Mouse (Mus musculus): ENCODE measurements around the gene Nkapd1. TPM values are rescaled to one million over a fixed set of nuclear protein-coding genes. Genes with fewer than 3 reads are reported as not detected.
A peak's percentile ranks its signal among the peaks of the same experiment; 100 is the strongest.
"Not testable (repeated sequence)": the region's sequence is repeated elsewhere in the genome, so short reads cannot be mapped to it uniquely, and the experiment has no call there.

Gene Nkapd1
- polyA plus RNA-seq, 1 experiment from 2014 or later: 20.5 TPM

GRCm38 (mm10) chr9:50630903-50631302, 13.6 kb upstream of the Nkapd1 start:
- H3K9me3 ChIP-seq; DNase-seq (ENCODE audit: extremely low spot score, low spot score); H3K27ac ChIP-seq; H3K27me3 ChIP-seq (ENCODE audit: poor library complexity, severe bottlenecking); H3K4me3 ChIP-seq; H3K4me1 ChIP-seq: not testable (repeated sequence)
- peaks cover 40% of the 10 kb centered on the region for H3K36me3 ChIP-seq (replicated peaks)
- 95% methylated on average over 6 of the region's 8 CpGs for WGBS

- Histone ChIP-seq H3K4me1 (peaks cover 22% of the 10 kb centered on the region), H3K27me3 (ENCODE audit: poor library complexity, severe bottlenecking) (no peaks in the 10 kb centered on the region), H3K27ac (no peak overlapping the region), H3K36me3 (replicated peaks) (peaks cover 26% of the 10 kb centered on the region), H3K9me3 (no peaks in the 10 kb centered on the region), H3K4me3 (peak overlapping the region; percentile 99)
- DNase-seq (ENCODE audit: extremely low spot score, low spot score): no peak
- 68% methylated on average over 9 of the region's 9 CpGs for WGBS
Observed at GRCm38 (mm10) chr9:50617794-50618330, 598 bp upstream of the Nkapd1 start.

- no peak for DNase-seq (ENCODE audit: extremely low spot score, low spot score)
- Histone ChIP-seq H3K4me3 (peak overlapping the region; percentile 99), H3K27me3 (ENCODE audit: poor library complexity, severe bottlenecking) (no peaks in the 10 kb centered on the region), H3K4me1 (peaks cover 22% of the 10 kb centered on the region), H3K9me3 (no peaks in the 10 kb centered on the region), H3K27ac (peak overlapping the region; percentile 97), H3K36me3 (replicated peaks) (peaks cover 42% of the 10 kb centered on the region)
- WGBS: 43% methylated on average over 11 of the region's 11 CpGs
Observed at GRCm38 (mm10) chr9:50616161-50616560, 1.1 kb downstream of the Nkapd1 start.

- 93% methylated on average over 4 of the region's 4 CpGs for WGBS
- H3K27me3 ChIP-seq (ENCODE audit: poor library complexity, severe bottlenecking): no peaks in the 10 kb centered on the region
- peaks cover 16% of the 10 kb centered on the region for H3K4me1 ChIP-seq
- no peak overlapping the region for H3K4me3 ChIP-seq
- no peaks in the 10 kb centered on the region for H3K9me3 ChIP-seq
- H3K27ac ChIP-seq: no peak overlapping the region
- DNase-seq (ENCODE audit: extremely low spot score, low spot score): no peak
- peaks cover 82% of the 10 kb centered on the region for H3K36me3 ChIP-seq (replicated peaks)
Observed at GRCm38 (mm10) chr9:50612115-50612514, 5.1 kb downstream of the Nkapd1 start.

GRCm38 (mm10) chr9:50604338-50604737, 12.9 kb downstream of the Nkapd1 start:
- peaks cover 30% of the 10 kb centered on the region for H3K4me1 ChIP-seq
- peak overlapping the region; percentile 92 for H3K4me3 ChIP-seq
- H3K36me3 ChIP-seq (replicated peaks): peaks cover 56% of the 10 kb centered on the region
- WGBS: 8% methylated on average over 6 of the region's 6 CpGs
- H3K9me3 ChIP-seq: no peaks in the 10 kb centered on the region
- peak overlapping the region; percentile 96 for H3K27ac ChIP-seq
- H3K27me3 ChIP-seq (ENCODE audit: poor library complexity, severe bottlenecking): no peaks in the 10 kb centered on the region
- no peak for DNase-seq (ENCODE audit: extremely low spot score, low spot score)

GRCm38 (mm10) chr9:50603998-50604324, 13.3 kb downstream of the Nkapd1 start:
- Histone ChIP-seq H3K27ac (peak overlapping the region; percentile 96), H3K4me3 (peak overlapping the region; percentile 92), H3K27me3 (ENCODE audit: poor library complexity, severe bottlenecking) (no peaks in the 10 kb centered on the region), H3K36me3 (replicated peaks) (peaks cover 56% of the 10 kb centered on the region), H3K4me1 (peaks cover 30% of the 10 kb centered on the region), H3K9me3 (no peaks in the 10 kb centered on the region)
- no peak for DNase-seq (ENCODE audit: extremely low spot score, low spot score)
- WGBS: under 1% methylated on average over 24 of the region's 24 CpGs

GRCm38 (mm10) chr9:50603189-50603997, 13.9 kb downstream of the Nkapd1 start, which contains the start of the genes Sdhd and Timm8b:
Gene Sdhd, minus strand, starts transcription at chr9:50603812.
Gene Timm8b, plus strand, starts transcription at chr9:50603910.
- H3K27me3 ChIP-seq (ENCODE audit: poor library complexity, severe bottlenecking): no peaks in the 10 kb centered on the region
- under 1% methylated on average over 48 of the region's 48 CpGs for WGBS

GRCm38 (mm10) chr9:50602055-50602845, 15.0 kb downstream of the Nkapd1 start:
- Histone ChIP-seq H3K36me3 (replicated peaks) (peaks cover 56% of the 10 kb centered on the region), H3K27me3 (ENCODE audit: poor library complexity, severe bottlenecking) (no peaks in the 10 kb centered on the region), H3K27ac (no peak overlapping the region), H3K9me3 (no peaks in the 10 kb centered on the region), H3K4me1 (peaks cover 30% of the 10 kb centered on the region), H3K4me3 (peak overlapping the region; percentile 92)
- 89% methylated on average over 7 of the region's 7 CpGs for WGBS
- no peak for DNase-seq (ENCODE audit: extremely low spot score, low spot score)

More at GRCm38 (mm10) chr9:50603189-50603997, 13.9 kb downstream of the Nkapd1 start, which contains the start of the genes Sdhd and Timm8b:
- DNase-seq (ENCODE audit: extremely low spot score, low spot score): peak; percentile 94
- peaks cover 56% of the 10 kb centered on the region for H3K36me3 ChIP-seq (replicated peaks)
- H3K9me3 ChIP-seq: no peaks in the 10 kb centered on the region
- peaks cover 30% of the 10 kb centered on the region for H3K4me1 ChIP-seq
- H3K27ac ChIP-seq: peak within 1 kb of the TSS; percentile 96
- peak within 1 kb of the TSS; percentile 92 for H3K4me3 ChIP-seq

GRCm38 (mm10) chr9:50601536-50601935, 15.7 kb downstream of the Nkapd1 start:
- WGBS: 92% methylated on average over 6 of the region's 6 CpGs
- H3K36me3 ChIP-seq (replicated peaks): peaks cover 56% of the 10 kb centered on the region
- no peak overlapping the region for H3K27ac ChIP-seq
- peaks cover 30% of the 10 kb centered on the region for H3K4me1 ChIP-seq
- no peaks in the 10 kb centered on the region for H3K27me3 ChIP-seq (ENCODE audit: poor library complexity, severe bottlenecking)
- no peak for DNase-seq (ENCODE audit: extremely low spot score, low spot score)
- H3K4me3 ChIP-seq: no peak overlapping the region
- H3K9me3 ChIP-seq: no peaks in the 10 kb centered on the region

GRCm38 (mm10) chr9:50596973-50597372, 20.3 kb downstream of the Nkapd1 start:
- H3K4me1 ChIP-seq: peaks cover 7% of the 10 kb centered on the region
- no peaks in the 10 kb centered on the region for H3K9me3 ChIP-seq
- H3K27ac ChIP-seq: no peak overlapping the region
- DNase-seq (ENCODE audit: extremely low spot score, low spot score): no peak
- WGBS: 95% methylated on average over 8 of the region's 8 CpGs
- H3K36me3 ChIP-seq (replicated peaks): peaks cover 62% of the 10 kb centered on the region
- no peak overlapping the region for H3K4me3 ChIP-seq
- H3K27me3 ChIP-seq (ENCODE audit: poor library complexity, severe bottlenecking): no peaks in the 10 kb centered on the region

- DNase-seq (ENCODE audit: extremely low spot score, low spot score): no peak
- WGBS: 86% methylated on average over 12 of the region's 12 CpGs
- Histone ChIP-seq H3K4me1 (no peaks in the 10 kb centered on the region), H3K9me3 (no peaks in the 10 kb centered on the region), H3K27ac (no peak overlapping the region), H3K27me3 (ENCODE audit: poor library complexity, severe bottlenecking) (no peaks in the 10 kb centered on the region), H3K4me3 (no peak overlapping the region), H3K36me3 (replicated peaks) (peaks cover 55% of the 10 kb centered on the region)
Observed at GRCm38 (mm10) chr9:50594794-50595417, 22.4 kb downstream of the Nkapd1 start.

GRCm38 (mm10) chr9:50593544-50593943, 23.7 kb downstream of the Nkapd1 start:
- Histone ChIP-seq H3K4me1 (no peaks in the 10 kb centered on the region), H3K36me3 (replicated peaks) (peaks cover 41% of the 10 kb centered on the region), H3K27me3 (ENCODE audit: poor library complexity, severe bottlenecking) (no peaks in the 10 kb centered on the region), H3K9me3 (no peaks in the 10 kb centered on the region), H3K27ac (no peak overlapping the region), H3K4me3 (no peak overlapping the region)
- peak; percentile 19 for DNase-seq (ENCODE audit: extremely low spot score, low spot score)
- WGBS: 87% methylated on average over 3 of the region's 3 CpGs
